Mouse (Mus musculus) lung, adult 18-20 months (tissue): ENCODE data around the gene Shtn1.

ENCODE experiments used
- DNase-seq, 2 experiments: peaks; one replicate each; pipeline ENCODE4 v3.0.0; 2022; ENCODE audit warnings: mixed read lengths in 2 of 2

Gene Shtn1

DNA sequence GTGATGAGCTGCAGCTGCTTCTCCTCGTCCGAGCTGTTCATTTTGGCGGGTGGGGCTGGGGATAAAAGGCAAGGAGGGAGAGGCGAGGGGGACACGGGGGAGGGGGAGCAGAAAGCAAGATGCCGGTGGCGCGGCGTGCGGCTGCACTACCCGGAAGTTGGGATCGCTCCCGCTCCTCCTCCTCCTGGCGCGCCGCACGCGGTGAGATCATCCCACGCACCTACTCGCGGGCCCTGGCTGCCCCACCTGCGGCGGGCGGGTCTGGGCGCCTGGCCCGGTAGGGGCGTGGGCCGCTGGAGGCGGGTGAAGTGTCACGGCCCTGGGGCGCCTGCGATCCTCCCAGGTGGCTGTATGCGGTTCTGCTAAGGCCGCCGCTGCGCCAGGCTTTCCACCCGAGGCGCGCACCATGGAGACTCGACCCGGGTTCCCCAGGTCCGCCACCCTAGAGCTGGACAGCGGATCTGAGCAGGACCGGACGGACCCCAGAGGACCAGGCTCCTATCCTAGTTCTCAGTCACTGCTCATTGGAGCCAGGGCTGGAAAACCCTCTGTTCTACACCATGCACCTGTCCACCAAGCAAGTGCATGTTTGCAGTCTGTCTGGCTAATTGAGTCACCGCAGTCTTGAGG lies at the start of gene Shtn1:
Shtn1 (minus strand) TSS at position 629 of the 630 bp plus-strand sequence.
- peak; percentile 77 to 84 for DNase-seq

DNA sequence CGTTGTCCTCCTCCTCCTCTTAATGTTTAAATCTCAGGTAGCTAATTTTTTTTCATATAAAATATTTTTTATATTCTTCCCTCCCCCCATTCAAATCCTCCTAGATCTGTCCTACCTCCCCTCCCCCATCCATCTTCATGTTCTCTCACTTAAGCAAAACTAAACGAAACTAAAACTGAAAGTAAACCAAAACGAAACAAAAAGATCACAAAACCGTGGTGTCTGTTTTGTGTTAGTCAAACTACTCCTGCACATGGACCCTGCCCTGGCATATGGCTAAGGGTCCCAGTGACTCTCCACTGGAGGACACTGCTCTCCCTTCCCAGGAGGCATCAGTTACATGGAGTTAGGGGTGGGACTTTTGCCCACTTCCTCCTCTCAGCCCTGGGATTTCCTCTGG lies 38.3 kb upstream of the Shtn1 start:
- no peak for DNase-seq

- no peak for DNase-seq
Observed at GRCm38 (mm10) chr19:59109937-59110336, 34.0 kb upstream of the Shtn1 start.

- no peak for DNase-seq
Observed at GRCm38 (mm10) chr19:59098315-59098714, 22.4 kb upstream of the Shtn1 start.

GRCm38 (mm10) chr19:59092295-59092694 lies 16.4 kb upstream of the Shtn1 start:
- no peak for DNase-seq

GRCm38 (mm10) chr19:59090337-59090736 lies 14.4 kb upstream of the Shtn1 start:
- DNase-seq, result peak in 1 of 2 experiments; percentile 27

DNA sequence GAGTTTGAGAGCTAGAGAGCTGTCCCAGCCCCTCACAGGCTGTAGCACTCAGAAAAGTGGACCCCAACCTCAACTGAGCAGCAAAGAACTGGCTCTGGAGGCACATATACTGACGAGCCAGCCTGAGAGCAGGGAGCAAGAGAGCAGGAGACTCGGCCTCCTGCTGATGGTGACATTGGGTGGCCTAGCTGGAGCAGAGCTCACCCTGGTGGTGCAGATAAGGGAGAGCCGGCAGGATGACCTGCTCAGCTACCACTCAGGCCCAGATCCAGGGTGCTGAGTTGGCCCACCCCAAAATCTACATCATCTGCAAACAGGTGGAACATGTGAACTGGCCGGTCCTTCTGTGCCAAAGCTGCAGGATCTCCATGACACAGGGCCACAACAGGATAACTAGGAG lies 8.4 kb upstream of the Shtn1 start:
- no peak for DNase-seq

DNA sequence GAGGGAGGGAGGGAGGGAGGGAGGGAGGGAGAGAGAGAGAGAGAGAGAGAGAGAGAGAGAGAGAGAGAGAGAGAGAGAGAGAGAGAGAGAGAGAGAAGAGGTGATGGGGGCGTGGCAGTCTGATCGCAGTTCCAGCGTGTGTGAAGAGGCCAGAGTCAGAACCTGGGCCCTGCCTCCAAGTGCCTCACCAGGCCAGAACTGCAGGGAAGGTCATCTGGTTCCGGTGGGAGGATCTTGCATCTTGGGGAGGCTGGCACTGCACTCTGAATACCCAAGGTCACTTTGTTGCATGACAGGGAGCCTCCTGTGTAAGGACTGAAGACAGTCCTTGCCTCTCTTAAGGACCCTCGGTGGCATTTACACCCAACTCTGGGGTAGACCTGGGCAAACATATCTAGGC lies 231 bp upstream of the Shtn1 start:
- peak; percentile 18 to 31 for DNase-seq

DNA sequence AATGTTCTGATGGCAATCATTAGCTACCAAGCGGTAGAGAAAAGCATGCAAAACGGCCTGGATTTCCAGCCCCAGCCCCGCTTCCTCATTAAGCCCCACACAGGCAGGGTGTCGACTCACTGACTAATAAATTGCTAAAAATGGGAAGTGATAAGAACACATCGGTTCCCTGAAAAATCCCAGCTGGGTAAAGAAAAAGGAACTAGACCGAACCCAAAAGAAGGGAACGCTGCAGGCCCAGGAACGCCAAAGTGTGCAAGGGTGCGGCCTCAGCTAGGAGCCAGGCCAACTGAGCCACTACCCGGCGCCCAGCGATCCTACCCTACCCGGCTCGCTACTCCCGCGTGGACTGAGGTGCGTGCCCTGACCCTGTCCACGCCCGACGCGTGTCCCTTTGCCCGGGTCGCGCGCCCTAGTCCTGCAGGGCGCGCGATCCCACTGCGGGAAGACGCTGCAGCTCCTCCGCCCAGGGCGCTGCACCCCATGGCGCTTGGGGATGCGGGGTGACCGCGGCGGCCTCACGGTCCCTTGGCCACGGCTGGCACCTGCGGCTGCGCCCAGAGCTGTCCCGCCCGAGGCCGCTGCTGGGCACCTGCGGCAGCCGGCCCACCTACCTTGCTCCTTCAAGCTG lies 944 bp downstream of the Shtn1 start:
- peak; percentile 26 to 33 for DNase-seq

DNA sequence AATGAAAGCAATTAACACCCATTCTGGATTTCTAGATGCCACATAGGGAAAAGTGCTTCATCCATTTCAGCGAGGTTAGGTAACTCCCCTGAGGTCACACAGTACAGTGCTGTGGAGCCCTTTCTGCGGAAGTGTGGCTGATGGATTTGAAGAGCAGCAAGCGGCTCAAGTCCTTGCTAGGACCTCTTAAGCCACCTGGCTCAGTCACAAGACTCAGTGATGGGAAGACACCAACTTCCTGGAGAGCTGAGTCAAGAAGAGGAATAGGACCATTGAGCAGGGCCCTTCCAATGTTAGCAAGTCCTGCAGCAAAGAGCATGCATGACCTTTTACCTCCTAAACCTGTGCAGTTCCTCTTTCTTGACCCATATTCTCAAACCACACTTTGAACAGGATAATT lies 1.5 kb downstream of the Shtn1 start:
- peak in 1 of 2 experiments; percentile 19 for DNase-seq

GRCm38 (mm10) chr19:59073006-59073405 lies 2.9 kb downstream of the Shtn1 start:
- DNase-seq, result no peak

- no peak for DNase-seq
Observed at GRCm38 (mm10) chr19:59071979-59072378, 3.9 kb downstream of the Shtn1 start.

- peak; percentile 35 to 44 for DNase-seq
Observed at GRCm38 (mm10) chr19:59071396-59071795, 4.5 kb downstream of the Shtn1 start.

DNA sequence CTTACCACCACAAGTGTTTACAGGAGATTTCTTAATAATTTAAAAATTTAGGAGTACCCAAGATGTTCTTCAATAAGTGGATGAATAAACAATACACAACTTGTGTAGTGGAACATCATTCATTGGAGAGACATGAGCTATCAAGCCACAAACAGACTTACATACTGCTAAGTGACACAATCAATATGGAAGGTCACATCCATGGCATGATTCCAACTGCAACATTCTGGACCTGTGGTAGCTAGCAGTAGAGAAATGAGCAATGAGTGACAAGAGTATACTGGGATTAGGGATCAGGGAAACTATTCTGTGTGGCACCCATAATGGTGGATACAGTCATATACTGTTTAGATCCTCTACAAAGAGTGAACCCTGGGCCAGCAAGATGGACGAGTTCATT lies 8.2 kb downstream of the Shtn1 start:
- DNase-seq, result no peak

GRCm38 (mm10) chr19:59066670-59067069 lies 9.2 kb downstream of the Shtn1 start:
- peak; percentile 23 to 34 for DNase-seq

GRCm38 (mm10) chr19:59066115-59066514 lies 9.8 kb downstream of the Shtn1 start:
- no peak for DNase-seq

DNA sequence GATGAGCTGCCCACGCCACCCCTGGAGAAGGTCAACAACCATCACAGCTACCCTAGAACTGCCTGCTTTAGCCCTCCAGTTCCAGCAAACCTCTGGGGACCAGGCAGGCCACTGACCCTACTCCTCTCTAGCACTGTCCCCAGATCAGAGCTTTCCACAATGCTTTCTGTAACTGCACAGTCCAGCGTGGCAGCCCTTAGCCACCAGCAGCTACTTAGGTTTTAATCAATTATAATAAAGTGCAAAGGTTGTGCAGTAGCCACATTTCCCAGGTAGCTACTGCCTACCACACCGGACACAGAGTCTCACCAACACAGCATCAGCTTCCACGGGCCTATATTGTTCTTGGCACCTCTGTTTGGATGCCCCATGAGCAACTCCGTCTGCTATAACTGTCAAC lies 11.3 kb downstream of the Shtn1 start:
- no peak for DNase-seq

- no peak for DNase-seq
Observed at GRCm38 (mm10) chr19:59063568-59063967, 12.3 kb downstream of the Shtn1 start.

GRCm38 (mm10) chr19:59058105-59058504 lies 17.8 kb downstream of the Shtn1 start:
- DNase-seq, result no peak

DNA sequence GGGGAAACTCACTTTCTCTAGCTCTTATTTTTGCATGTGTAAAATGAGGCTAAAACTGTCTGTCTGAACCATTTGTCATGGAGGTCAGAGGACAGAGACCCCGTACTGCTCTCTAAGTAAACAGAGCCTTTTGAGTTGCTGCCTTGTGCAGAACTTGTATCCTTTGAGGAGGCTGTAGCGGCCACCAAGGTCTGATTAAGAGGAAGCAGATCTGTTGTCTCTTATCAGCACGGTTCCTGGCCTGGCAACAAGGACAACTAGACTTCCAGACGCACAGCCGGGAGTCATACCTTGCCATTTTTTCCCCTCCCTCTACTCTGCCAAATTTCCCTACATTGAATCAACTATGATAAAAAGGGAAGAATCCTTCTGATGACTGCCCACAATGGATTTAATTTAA lies 18.5 kb downstream of the Shtn1 start:
- DNase-seq, result no peak

- DNase-seq, result no peak
Observed at GRCm38 (mm10) chr19:59054632-59054951, 21.3 kb downstream of the Shtn1 start.

GRCm38 (mm10) chr19:59053931-59054631 lies 21.8 kb downstream of the Shtn1 start:
- DNase-seq, result no peak

DNA sequence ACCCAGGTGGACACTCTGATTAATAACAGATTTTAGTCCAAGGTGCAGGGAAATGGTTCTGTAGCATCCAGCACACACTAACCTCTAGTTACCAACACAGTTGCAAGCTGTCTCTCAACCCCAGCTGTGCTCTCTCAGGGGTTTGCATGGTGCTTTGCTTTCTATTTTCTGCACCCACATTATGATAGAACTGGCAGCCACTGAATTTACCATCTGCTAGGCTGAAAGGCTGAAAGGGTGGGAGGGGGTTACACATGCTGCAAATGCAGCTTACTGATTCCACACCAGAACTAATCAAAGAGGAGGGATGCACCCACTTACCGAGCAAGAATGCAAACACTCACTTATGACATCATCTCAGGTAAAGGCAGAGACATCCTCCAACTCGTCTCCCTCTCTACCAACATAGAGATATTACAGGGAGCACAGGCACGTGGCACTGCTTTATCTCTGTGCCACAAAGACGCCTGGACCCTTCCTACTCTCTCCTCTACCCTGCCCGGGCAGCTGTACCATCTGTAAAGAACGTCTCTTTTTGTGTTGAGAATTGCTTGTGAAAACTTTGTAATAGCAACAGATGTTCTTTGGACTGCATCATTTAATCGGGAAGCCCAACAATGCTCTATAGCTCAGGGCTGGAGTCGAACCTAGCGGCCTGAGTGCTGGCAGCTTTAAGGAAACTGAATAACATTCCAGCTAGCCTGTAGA lies 23.0 kb downstream of the Shtn1 start:
- no peak for DNase-seq

- DNase-seq, result no peak
Observed at GRCm38 (mm10) chr19:59052053-59052452, 23.8 kb downstream of the Shtn1 start.
